Mouse (Mus musculus) liver, embryonic 14.5 days (tissue): ENCODE measurements around the gene Mgat5.

Experiments used
- CTCF ChIP-seq: IDR thresholded peaks from 2 replicates; pipeline ENCODE4 v1.5.1; 2016; ENCODE audit warnings: antibody characterized with exemption, low read depth, control low read depth
- EP300 ChIP-seq: IDR thresholded peaks from 2 replicates; pipeline ENCODE4 v1.6.1; 2016; ENCODE audit warnings: antibody characterized with exemption, low read depth

DNA sequence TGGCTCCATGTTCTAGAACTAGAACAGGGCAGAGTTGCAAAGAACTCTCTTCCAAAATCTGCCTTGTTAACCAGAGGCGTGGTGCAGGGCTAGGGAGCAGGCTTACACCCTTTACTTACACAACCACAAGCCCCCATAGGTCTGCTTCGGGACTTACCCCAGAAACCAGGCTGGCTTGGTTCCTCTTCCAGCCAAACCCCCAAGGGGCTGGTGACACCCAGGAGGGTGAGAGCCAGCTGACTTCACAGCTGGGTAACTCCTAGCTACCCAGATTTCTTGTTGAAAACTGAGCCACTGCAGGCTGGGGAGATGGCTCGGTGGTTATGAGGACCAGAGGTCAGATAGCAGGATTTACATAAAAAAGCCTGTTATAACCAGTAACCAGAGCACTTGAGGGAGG lies 309.7 kb downstream of the Mgat5 start:
- no peak for TF ChIP-seq CTCF
- no peak for TF ChIP-seq EP300
